Mouse (Mus musculus) C2C12 (cell line): ENCODE results near the gene Enox1.

ENCODE experiments used
- CEBPB ChIP-seq: IDR thresholded peaks from one replicate; pipeline ENCODE4 v1.6.1; 2011; ENCODE audit warnings: low read depth, mild to moderate bottlenecking, control low read depth, moderate library complexity
- CTCF ChIP-seq: IDR thresholded peaks from one replicate; pipeline ENCODE4 v1.5.1; 2011; ENCODE audit not compliant: control insufficient read depth, insufficient read depth, insufficient read length
- FOSL1 ChIP-seq: IDR thresholded peaks from one replicate; pipeline ENCODE4 v1.8.0; 2011; ENCODE audit warnings: mild to moderate bottlenecking, low read length; ENCODE audit not compliant: poor library complexity, insufficient read depth, severe bottlenecking
- MAX ChIP-seq: IDR thresholded peaks from one replicate; pipeline ENCODE4 v1.6.1; 2011; ENCODE audit warnings: mild to moderate bottlenecking, control low read depth
- MYOD1 ChIP-seq: IDR thresholded peaks from one replicate; pipeline ENCODE4 v1.6.1; 2011; ENCODE audit warnings: low read depth; ENCODE audit not compliant: control insufficient read depth, insufficient read length
- MYOG ChIP-seq: IDR thresholded peaks from one replicate; pipeline ENCODE4 v1.6.1; 2011; ENCODE audit not compliant: control insufficient read depth, insufficient read length; ENCODE audit errors: extremely low read depth
- USF1 ChIP-seq: IDR thresholded peaks from one replicate; pipeline ENCODE4 v1.6.1; 2011; ENCODE audit warnings: low read depth, mild to moderate bottlenecking, control low read depth, moderate library complexity

DNA sequence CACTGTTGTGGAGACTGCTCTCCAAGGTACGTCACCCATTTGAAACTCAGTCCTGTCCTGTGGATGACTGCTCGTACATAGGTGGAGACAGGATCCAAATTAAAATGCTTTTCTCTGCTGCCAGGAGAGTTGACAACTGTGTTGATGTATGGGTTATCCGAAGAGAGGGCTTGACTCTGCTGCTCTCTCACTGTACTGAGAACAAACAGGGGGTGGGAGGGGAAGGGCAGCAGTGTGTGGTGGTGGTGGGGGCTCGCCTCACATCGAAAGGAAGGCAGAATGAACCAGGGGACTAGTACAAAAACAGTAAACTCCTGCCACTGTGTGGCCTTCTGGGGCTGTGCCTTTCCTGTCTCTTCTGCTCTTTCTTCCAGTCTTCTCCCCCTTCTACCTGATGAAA lies 317.5 kb downstream of the Enox1 start:
- TF ChIP-seq CTCF (no peak), MAX (no peak), MYOD1 (no peak), FOSL1 (no peak), MYOG (no peak), USF1 (no peak), CEBPB (no peak)
